Mouse (Mus musculus): ENCODE measurements around the gene Fam32a.

Fam32a gene

GRCm38 (mm10) chr8:72219541-72220363, at the start of gene Fam32a:
Gene Fam32a (plus strand): TSS chr8:72219730.
- peak; percentile 93 for DNase-seq (ENCODE audit: low read depth, low spot score)

- peak; percentile 46 for DNase-seq (ENCODE audit: low read depth, low spot score)
Measured at GRCm38 (mm10) chr8:72177346-72177925, 42.1 kb upstream of the Fam32a start.

GRCm38 (mm10) chr8:72183554-72184202, 35.9 kb upstream of the Fam32a start:
- no peak for DNase-seq (ENCODE audit: low read depth, low spot score)

- DNase-seq (ENCODE audit: low read depth, low spot score) = no peak
Measured at GRCm38 (mm10) chr8:72187793-72188331, 31.7 kb upstream of the Fam32a start.

GRCm38 (mm10) chr8:72189417-72190214, 29.9 kb upstream of the Fam32a start, which contains the start of gene Hsh2d:
Gene Hsh2d (plus strand): TSS chr8:72189638.
- DNase-seq (ENCODE audit: low read depth, low spot score) = no peak

- no peak for DNase-seq (ENCODE audit: low read depth, low spot score)
Measured at GRCm38 (mm10) chr8:72190215-72190539, 29.4 kb upstream of the Fam32a start.

- no peak for DNase-seq (ENCODE audit: low read depth, low spot score)
Measured at GRCm38 (mm10) chr8:72192065-72192464, 27.5 kb upstream of the Fam32a start.

- no peak for DNase-seq (ENCODE audit: low read depth, low spot score)
Measured at GRCm38 (mm10) chr8:72197997-72198396, 21.5 kb upstream of the Fam32a start.

GRCm38 (mm10) chr8:72208582-72208981, 10.9 kb upstream of the Fam32a start:
- no peak for DNase-seq (ENCODE audit: low read depth, low spot score)

GRCm38 (mm10) chr8:72210222-72210621, 9.3 kb upstream of the Fam32a start:
- DNase-seq (ENCODE audit: low read depth, low spot score) = no peak

- no peak for DNase-seq (ENCODE audit: low read depth, low spot score)
Measured at GRCm38 (mm10) chr8:72210710-72211109, 8.8 kb upstream of the Fam32a start.

GRCm38 (mm10) chr8:72211846-72212245, 7.7 kb upstream of the Fam32a start:
- no peak for DNase-seq (ENCODE audit: low read depth, low spot score)

- no peak for DNase-seq (ENCODE audit: low read depth, low spot score)
Measured at GRCm38 (mm10) chr8:72212751-72213150, 6.8 kb upstream of the Fam32a start, which contains the start of gene Cib3. Gene Cib3 (minus strand): TSS chr8:72212837.

- no peak for DNase-seq (ENCODE audit: low read depth, low spot score)
Measured at GRCm38 (mm10) chr8:72213536-72213935, 6.0 kb upstream of the Fam32a start, which contains the start of gene Gm11034. Gene Gm11034 (minus strand): TSS chr8:72213636.

GRCm38 (mm10) chr8:72215060-72215459, 4.5 kb upstream of the Fam32a start:
- DNase-seq (ENCODE audit: low read depth, low spot score) = no peak

GRCm38 (mm10) chr8:72215871-72216270, 3.7 kb upstream of the Fam32a start:
- DNase-seq (ENCODE audit: low read depth, low spot score) = no peak

- DNase-seq (ENCODE audit: low read depth, low spot score) = no peak
Measured at GRCm38 (mm10) chr8:72218781-72219540, 569 bp upstream of the Fam32a start.

- DNase-seq (ENCODE audit: low read depth, low spot score) = no peak
Measured at GRCm38 (mm10) chr8:72220758-72221157, 1.2 kb downstream of the Fam32a start.

- DNase-seq (ENCODE audit: low read depth, low spot score) = no peak
Measured at GRCm38 (mm10) chr8:72222656-72223055, 3.1 kb downstream of the Fam32a start.

- peak; percentile 98 for DNase-seq (ENCODE audit: low read depth, low spot score)
Measured at GRCm38 (mm10) chr8:72239499-72240402, 20.2 kb downstream of the Fam32a start, which contains the start of gene Ap1m1. Gene Ap1m1 (plus strand): TSS chr8:72240018.
